Mouse (Mus musculus) gastrocnemius, postnatal 14 days (tissue): Measurements from ENCODE around the gene Nosip. TPM values are rescaled to one million over a fixed set of nuclear protein-coding genes. Genes with fewer than 3 reads are reported as not detected.
"Not testable (repeated sequence)": the region's sequence is repeated elsewhere in the genome, so short reads cannot be mapped to it uniquely, and the experiment has no call there.

ENCODE experiments used
- DNase-seq: peaks from one replicate; pipeline ENCODE4 v3.0.0; 2021; ENCODE audit warnings: mixed read lengths
- intact Hi-C: fragments of 180-260 bp; cut with DNase I; formaldehyde crosslinking; loops from one replicate; pipeline ENCODE4 v1.15.1; 2025; ENCODE audit warnings: low total_unique reads
- total RNA-seq, 2 experiments: library from RNA; stranded (reverse); gene quantifications; 2 replicates each; pipeline ENCODE4 v1.2.3; 2021

Gene Nosip
- total RNA-seq, 2 experiments from 2014 or later: 34.3 to 35.2 TPM

GRCm38 (mm10) chr7:45103652-45104180 lies 41.5 kb downstream of the Nosip start, which contains the start of gene Fcgrt:
Fcgrt (minus strand) TSS chr7:45103851.
- intact Hi-C loops: no loop called here
- peak; percentile 96 for DNase-seq

GRCm38 (mm10) chr7:45104941-45105340 lies 42.7 kb downstream of the Nosip start:
- DNase-seq: no peak
- intact Hi-C loops: no loop called here

DNA sequence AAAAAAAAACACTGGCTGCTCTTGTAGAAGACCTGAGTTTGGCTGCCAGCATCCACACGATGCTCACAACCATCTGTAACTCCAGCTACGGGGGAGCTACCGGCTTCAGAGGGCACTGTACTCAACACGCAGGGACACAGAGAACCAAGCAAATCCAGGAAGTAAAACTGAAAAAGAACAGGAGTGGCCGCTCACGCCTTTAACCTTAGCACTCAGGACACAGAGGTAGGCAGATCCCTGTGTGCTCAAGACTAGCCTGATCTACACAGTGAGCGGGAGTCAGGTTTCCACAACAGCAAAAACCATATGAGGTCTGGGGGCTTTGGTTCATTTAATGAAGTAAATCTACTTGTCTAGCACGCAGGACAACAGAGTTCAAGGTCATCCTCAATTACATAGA lies 43.3 kb downstream of the Nosip start:
- DNase-seq: no peak
- intact Hi-C loops: no loop called here

DNA sequence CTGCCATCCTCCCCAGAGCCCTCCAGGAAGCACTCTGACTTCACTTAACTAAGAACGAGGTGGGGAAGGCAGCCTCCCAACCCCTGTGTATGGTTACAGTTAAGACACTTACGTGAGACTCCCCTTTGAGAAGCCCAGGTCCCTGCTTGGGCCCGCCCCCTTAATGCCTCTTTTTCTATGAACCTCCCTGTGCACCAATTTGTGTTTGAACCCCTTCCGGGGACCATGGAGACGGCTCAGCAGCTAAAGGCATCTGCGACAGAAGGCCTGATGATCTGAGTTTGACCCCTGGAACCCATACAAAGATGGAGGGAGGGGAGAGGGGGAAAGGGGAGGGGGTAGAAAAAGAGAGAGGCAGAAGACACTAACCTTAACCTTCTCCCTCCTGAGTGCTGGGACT lies 44.2 kb downstream of the Nosip start:
- intact Hi-C loops: no loop called here
- no peak for DNase-seq

GRCm38 (mm10) chr7:45107052-45107645 lies 44.9 kb downstream of the Nosip start:
- intact Hi-C loops: no loop called here
- DNase-seq: no peak

DNA sequence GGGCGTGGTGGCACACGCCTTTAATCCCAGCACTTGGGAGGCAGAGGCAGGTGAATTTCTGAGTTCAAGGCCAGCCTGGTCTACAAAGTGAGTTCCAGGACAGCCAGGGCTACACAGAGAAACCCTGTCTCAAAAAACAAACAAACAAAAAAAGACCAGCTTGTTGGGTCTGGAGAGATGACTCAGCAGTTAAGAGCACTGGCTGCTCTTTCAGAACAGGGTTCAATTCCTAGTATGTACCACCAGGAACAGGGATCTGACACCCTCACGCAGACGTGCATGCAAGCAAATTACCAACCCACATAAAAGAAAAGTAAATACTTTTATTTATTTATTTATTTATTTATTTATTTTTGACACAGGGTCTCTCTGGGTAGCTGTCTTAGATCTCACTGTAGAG lies 47.9 kb downstream of the Nosip start:
- intact Hi-C loops: not testable (repeated sequence)

GRCm38 (mm10) chr7:45111940-45112339 lies 49.7 kb downstream of the Nosip start:
- intact Hi-C loops: no loop called here
- no peak for DNase-seq

More for the DNA sequence above, 47.9 kb downstream of the Nosip start:
- not testable (repeated sequence) for DNase-seq

GRCm38 (mm10) chr7:45112529-45112928 lies 50.3 kb downstream of the Nosip start:
- intact Hi-C loops: no loop called here
- no peak for DNase-seq

GRCm38 (mm10) chr7:45113476-45113875 lies 51.2 kb downstream of the Nosip start:
- intact Hi-C loops: no loop called here
- no peak for DNase-seq

DNA sequence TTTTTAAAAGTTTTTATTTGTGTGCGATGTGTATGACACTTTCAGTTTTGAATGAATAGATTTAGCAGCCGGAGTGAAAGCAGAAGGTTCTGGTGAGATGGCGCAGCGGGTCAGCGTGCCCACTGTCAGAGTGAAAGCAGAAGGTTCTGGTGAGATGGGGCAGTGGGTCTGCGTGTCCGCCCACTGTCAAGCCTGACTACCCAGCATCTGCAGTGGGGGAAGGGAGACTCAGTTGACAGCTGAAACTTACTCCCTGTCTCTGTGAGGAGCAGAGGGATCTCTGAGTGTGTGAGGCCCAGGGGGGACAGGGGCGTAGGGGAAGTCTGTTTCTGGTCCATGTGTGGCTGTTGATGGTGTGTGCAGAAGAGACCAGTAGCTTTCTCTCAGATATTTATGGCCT lies 55.3 kb downstream of the Nosip start:
- intact Hi-C loops: no loop called here
- no peak for DNase-seq

- intact Hi-C loops: no loop called here
- no peak for DNase-seq
Measured at GRCm38 (mm10) chr7:45118336-45118735, 56.1 kb downstream of the Nosip start.

GRCm38 (mm10) chr7:45119780-45120709 lies 57.8 kb downstream of the Nosip start:
- DNase-seq: no peak
- intact Hi-C loops: no loop called here

GRCm38 (mm10) chr7:45121404-45121803 lies 59.2 kb downstream of the Nosip start:
- peak; percentile 44 for DNase-seq
- intact Hi-C loops: no loop called here

- intact Hi-C loops: no loop called here
- DNase-seq: no peak
Measured at GRCm38 (mm10) chr7:45121966-45122365, 59.7 kb downstream of the Nosip start.

- no peak for DNase-seq
- intact Hi-C loops: no loop called here
Measured at GRCm38 (mm10) chr7:45122561-45123185, 60.4 kb downstream of the Nosip start.

- DNase-seq: no peak
- intact Hi-C loops: no loop called here
Measured at GRCm38 (mm10) chr7:45123186-45123570, 60.9 kb downstream of the Nosip start.

DNA sequence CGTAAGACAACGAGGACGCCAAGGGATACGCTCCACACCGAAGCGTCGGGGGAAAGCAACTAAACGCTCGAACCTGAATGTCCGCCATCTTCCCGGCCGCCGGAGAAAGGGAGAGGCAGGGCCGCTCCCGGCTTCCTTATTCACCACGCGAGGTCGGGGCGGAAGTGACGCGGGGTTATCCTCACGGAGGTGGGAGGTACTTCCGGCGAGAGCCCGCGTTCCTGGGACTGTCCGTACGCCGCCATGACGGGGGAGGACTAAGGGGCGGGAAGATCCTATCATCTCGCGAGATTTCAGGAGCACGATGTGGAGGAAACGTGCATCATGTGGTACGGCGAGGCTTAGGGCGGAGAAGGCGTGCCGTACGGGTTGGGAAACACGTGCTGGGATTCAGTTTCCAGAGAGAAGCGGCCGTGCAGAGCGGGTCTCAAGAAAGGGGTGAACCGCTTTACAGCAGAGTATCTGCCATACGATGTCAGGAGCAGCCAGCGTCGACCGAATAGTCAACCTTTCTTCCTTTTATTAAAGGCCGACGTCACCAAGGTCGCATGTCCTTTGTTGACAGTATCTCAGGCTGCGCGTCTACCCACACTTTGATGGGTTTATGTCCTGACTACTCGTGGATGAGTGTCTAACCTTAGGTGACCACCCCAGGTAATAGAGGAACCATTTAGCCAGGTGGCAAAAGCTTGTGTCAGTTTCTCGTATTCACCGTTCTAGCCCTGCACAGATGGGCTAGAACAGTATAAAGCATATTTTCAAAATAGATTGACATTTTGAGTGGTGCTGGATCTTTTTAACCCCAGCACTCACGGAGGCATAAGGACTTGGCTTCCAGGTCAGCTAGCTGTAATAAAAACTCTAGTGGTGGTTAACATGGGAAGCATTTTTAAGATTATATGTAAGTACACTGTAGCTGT lies 62.3 kb downstream of the Nosip start, which contains the start of gene Rps11:
Rps11 (minus strand) TSS at position 216 of the 920 bp plus-strand sequence.
- DNase-seq: peak; percentile 99
- intact Hi-C loops: no loop called here

GRCm38 (mm10) chr7:45125144-45125600 lies 62.9 kb downstream of the Nosip start:
- intact Hi-C loops: no loop called here
- no peak for DNase-seq

DNA sequence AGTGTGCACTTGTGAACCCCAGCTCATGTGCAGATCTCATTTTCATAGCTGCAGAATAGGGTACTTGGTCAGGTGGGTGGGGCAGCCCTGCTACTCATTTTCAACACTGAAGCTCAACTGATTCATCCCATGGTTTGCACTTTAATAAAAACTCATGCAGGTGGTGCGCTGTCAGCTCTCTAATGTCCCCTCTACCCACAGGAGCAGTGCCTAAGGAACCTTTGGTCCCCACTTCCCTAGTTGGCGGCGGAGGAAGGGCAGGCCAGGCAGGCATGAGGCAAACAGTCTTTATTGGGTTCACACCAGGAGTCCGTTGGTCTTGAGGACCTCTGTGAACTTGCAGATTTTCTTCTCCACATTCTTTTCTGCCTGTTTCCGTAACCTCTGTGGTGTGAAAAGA lies 63.4 kb downstream of the Nosip start:
- intact Hi-C loops, DNase-seq: not testable (repeated sequence)
